Mouse (Mus musculus) left cerebral cortex, postnatal 36 days (tissue): ENCODE data around the gene Kdm4b. TPM values are rescaled to one million over a fixed set of nuclear protein-coding genes. Genes with fewer than 3 reads are reported as not detected.

ENCODE experiments used
- DNase-seq, 2 experiments: peaks; one replicate each; pipeline ENCODE4 v3.0.0; 2021 to 2022; ENCODE audit warnings: low spot score in 2 of 2, mixed read lengths in 1 of 2
- intact Hi-C: fragments of 180-260 bp; cut with DNase I; formaldehyde crosslinking; loops from one replicate; pipeline ENCODE4 v1.15.1; 2025
- total RNA-seq, 2 experiments: library from RNA; stranded (reverse); gene quantifications; 2 replicates each; pipeline ENCODE4 v1.2.3; 2021

Gene Kdm4b
- total RNA-seq, 2 experiments from 2014 or later: 64.4 to 78.3 TPM

DNA sequence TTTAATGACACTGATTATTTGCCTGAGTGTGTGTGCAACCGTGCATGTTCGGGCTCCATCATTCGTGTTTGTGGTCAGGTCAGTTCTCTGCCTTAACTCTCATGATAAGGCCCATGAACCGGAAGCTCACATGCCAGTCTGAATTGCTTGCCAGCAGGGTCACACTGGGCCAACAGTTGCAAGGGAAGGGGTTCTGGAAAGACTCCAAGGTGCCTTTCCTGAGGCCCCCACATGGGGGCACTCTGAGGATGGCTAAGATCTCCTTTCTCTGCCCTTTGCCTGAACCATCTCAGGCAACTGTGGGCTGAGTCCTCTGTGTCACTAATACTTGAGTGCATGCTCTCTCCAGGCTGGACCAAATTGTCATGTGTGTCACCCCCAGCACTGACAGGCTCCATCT is 11.3 kb downstream of the Kdm4b start:
- intact Hi-C loops: no loop called here
- peak in 1 of 2 experiments; percentile 38 for DNase-seq

GRCm38 (mm10) chr17:56337791-56338190 is 11.9 kb downstream of the Kdm4b start:
- no peak for DNase-seq
- intact Hi-C loops: no loop called here

- intact Hi-C loops: no loop called here
- DNase-seq: no peak
Observed at GRCm38 (mm10) chr17:56338909-56339308, 13.0 kb downstream of the Kdm4b start.

GRCm38 (mm10) chr17:56340717-56341116 is 14.9 kb downstream of the Kdm4b start:
- no peak for DNase-seq
- intact Hi-C loops: no loop called here

- intact Hi-C loops: no loop called here
- DNase-seq: no peak
Observed at GRCm38 (mm10) chr17:56343466-56343865, 17.6 kb downstream of the Kdm4b start.

DNA sequence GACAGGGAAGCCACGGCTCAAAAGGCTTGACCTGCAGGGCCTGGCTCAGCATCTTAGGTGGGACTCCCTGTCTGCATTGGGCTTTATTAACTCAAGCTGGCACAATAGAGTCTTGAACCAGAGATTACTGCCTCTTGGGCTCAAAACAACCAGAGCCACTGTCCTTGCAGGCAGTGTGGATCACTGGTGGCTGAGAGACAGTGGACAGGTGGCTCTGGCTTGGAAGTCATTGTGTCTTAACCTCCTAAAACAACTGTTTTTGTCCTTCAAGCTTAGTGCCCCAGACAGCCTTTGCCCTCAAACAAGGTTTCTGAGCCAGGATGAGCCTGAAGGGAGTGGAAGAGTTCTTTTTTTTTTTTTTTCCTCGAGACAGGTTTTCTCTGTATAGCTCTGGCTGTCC is 19.5 kb downstream of the Kdm4b start:
- intact Hi-C loops: no loop called here
- DNase-seq: no peak

DNA sequence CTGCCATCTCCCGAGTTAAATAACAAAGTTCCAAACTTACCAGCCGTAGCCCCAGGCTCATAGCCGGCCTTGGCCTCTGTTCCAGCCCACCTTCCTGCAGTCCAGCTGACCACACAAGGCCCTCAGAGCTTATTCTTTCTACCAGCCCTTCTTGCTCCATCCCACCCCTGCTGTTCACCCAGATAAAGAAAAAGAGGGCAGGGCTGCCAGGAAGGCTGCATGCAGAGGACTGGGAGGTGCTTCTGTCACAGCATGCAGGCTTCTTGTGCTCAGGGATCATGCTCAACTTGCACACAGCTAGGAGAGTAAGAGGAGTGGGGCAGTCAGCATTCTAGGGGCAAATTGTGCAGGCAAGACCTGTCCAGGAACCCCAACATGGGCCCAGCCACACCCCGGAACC is 22.3 kb downstream of the Kdm4b start:
- intact Hi-C loops: no loop called here
- no peak for DNase-seq

DNA sequence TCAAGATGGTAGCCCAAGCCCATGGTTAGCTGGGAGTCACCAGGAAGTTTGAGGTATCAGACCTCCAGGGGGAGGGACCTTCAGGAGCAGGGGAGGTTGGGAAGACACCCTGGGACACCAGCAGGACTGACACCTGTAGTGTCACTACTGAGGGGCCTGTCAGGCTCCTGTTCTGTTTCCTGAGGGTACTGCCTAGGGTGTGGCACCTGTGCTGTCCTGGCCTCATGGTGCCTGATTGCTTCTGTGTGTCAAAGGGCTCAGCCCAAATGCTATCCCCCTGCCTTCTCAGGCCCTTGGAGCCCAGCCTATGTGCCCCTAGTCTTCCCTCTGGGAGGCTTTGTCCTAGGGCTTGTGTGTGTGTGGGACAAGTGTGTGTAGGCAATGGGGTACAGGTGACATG is 22.7 kb downstream of the Kdm4b start:
- DNase-seq: no peak
- intact Hi-C loops: no loop called here

- DNase-seq: peak; percentile 62 to 71
- intact Hi-C loops: loop anchor here (5.0 kb wide), 1 partner anchor 63 kb away; no protein-coding TSS in a partner anchor
Observed at GRCm38 (mm10) chr17:56350694-56351093, 24.8 kb downstream of the Kdm4b start.

- intact Hi-C loops: loop anchor here (2.0 to 5.0 kb wide), 2 partner anchors 120 to 202 kb away; partner anchors contain the start of gene Ptprs
- DNase-seq: peak; percentile 64 to 75
Observed at GRCm38 (mm10) chr17:56356921-56357885, 31.3 kb downstream of the Kdm4b start.

DNA sequence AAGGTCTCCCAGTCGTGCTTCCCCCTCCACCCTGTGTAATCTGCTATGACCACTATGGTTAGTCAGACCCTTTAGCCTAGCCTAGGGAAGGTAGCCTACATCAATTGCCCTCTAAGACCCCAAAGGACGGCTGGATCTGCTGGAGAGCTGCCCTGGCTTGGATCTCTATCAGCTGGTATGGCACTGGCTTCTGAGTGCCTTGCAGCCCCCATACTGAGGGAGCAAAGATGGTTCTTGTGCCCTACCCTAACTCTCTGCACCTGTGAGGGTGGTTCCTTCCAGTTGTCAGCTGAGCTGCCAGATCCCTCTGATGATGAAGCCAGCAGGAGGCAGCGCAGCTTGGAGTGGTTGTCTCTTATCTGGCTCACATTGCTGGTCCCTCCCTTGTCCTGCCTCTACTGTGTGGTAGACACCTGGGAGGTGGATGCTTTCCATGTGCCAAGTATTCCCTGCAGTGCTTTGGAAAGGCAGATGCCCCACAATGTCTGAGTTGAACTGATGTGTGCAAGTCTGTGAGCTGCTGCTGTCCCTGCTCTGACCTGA is 33.4 kb downstream of the Kdm4b start:
- intact Hi-C loops: loop anchor here (5.0 kb wide), 1 partner anchor 118 kb away; the partner anchor contains the start of gene Ptprs
- DNase-seq: no peak

DNA sequence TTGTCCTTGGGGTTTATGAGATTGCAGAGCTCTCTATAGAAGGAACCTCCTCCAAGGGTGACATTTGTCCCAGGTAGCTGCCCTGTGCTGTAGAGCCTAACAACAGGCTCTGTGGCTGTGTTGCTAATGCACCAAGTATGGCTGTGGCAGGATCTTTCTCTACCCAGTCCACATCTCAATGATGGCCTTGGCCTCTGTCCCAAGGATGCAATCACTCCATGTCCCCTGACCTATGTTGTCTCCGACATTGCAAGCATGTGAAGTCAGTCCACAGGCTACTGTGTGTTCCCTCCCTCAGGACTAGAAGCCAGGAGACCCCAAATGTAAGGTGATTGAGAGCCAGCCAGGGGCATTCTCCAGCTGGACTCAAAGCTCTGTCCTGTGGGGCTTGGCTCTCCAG is 34.0 kb downstream of the Kdm4b start:
- DNase-seq: no peak
- intact Hi-C loops: loop anchor here (5.0 kb wide), 1 partner anchor 117 kb away; the partner anchor contains the start of gene Ptprs

- DNase-seq: no peak
- intact Hi-C loops: no loop called here
Observed at GRCm38 (mm10) chr17:56360451-56360850, 34.6 kb downstream of the Kdm4b start.

- intact Hi-C loops: no loop called here
- DNase-seq: peak in 1 of 2 experiments; percentile 49
Observed at GRCm38 (mm10) chr17:56361542-56361941, 35.7 kb downstream of the Kdm4b start.

DNA sequence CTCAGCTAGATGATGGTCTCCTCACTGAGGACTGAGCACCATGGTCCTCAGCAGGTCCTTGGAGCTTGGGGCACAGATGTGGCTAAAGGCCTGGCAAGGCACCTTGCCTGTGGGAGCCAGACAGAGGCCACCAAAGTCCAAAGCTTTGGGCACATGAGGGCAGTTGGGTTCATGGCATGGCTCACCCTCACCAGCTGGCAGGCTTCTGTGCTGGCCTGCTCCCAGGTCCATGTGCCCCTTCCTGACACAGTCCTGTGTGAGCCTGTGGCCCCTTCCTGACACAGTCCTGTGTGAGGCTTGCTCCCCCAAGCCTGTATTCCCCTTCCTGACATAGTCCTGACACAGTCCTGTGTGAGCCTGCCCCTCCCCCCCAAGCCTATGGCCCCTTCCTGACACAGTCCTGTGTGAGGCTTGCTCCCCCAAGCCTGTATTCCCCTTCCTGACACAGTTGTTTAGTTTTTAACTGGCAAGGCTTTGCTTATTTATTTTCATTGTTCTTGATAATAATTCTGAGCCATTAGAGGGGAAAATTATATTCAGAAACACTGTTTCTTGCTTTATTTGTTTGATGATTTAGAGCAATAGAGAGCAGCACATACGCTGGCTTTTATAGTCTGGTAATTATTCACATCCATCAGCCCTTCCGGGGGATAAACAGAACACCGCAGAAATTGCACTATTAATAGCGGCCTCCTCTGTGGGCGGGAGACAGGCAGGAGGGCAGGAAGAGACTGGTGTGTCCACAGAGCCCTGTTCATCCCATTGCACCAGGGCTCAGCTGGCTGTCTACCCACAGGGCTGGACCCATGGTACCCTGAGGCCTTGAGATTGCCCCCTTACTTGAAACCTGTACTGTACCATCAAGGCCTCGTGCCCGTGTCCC is 40.2 kb downstream of the Kdm4b start:
- intact Hi-C loops: no loop called here
- no peak for DNase-seq

DNA sequence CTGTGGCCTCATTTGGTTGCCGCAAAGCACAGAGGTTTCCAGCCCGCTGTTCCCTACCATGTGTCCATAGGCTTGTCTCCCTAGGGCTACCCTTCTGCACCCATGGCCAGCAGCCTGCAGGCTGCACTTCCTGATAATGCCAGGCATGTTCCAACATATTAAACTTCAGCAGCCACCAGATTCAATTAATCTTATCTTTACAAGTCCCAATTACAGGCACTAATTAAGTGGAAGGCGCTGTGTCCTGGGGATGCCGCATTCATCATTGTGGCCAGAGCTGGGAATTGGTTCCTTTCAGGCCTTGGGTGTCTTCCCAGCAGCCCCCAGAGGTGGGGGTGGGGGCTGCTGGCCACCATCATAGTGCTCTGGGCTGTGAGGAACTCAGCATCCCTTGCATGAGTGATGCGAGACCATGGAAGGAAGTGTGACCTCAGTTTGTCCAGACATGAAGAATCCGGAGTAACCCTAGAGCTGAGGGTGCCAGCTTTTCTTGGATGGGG is 42.5 kb downstream of the Kdm4b start:
- DNase-seq: no peak
- intact Hi-C loops: no loop called here

DNA sequence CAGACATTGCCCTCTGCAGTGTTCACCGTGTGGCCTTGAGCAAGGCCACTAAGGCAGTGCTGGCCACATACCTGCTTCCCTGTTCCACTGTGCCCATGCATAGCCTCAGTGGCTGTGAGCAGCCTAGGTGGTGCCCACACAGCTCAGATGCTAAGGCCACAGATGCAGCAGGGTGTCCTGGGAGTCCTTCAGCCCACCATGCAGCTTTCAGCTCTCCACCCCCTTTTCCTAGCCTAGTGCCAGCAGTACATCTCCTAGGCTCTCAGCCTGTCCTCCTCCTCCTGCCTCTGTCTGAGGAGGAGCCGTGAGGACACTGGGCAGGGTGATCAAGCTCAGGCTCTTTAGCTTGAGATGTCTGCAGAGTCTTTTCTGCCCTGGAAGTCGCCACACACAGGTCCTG is 44.2 kb downstream of the Kdm4b start:
- peak in 1 of 2 experiments; percentile 50 for DNase-seq
- intact Hi-C loops: no loop called here

- intact Hi-C loops: no loop called here
- peak; percentile 81 to 83 for DNase-seq
Observed at GRCm38 (mm10) chr17:56371029-56371660, 45.3 kb downstream of the Kdm4b start.

GRCm38 (mm10) chr17:56372109-56372508 is 46.2 kb downstream of the Kdm4b start:
- no peak for DNase-seq
- intact Hi-C loops: no loop called here
